Mouse (Mus musculus) ES-E14 (cell line): ENCODE measurements around the gene Alg9. TPM values are rescaled to one million over a fixed set of nuclear protein-coding genes. Genes with fewer than 3 reads are reported as not detected.

Experiments
- DNase-seq: peaks from one replicate; pipeline ENCODE4 v3.0.0-alpha.2; 2013; ENCODE audit warnings: low read depth, low spot score
- H3K27ac ChIP-seq: 2 replicates; pipeline ENCODE4 v1.5.1; 2012; ENCODE audit warnings: low read depth, mild to moderate bottlenecking, low read length, moderate library complexity, mixed read lengths; ENCODE audit not compliant: poor library complexity, insufficient read depth, severe bottlenecking
- H3K36me3 ChIP-seq: 2 replicates; pipeline ENCODE4 v1.6.1; 2012; ENCODE audit warnings: mild to moderate bottlenecking, low read length, moderate library complexity, mixed read lengths; ENCODE audit not compliant: control insufficient read depth, poor library complexity, insufficient read depth, severe bottlenecking
- H3K4me1 ChIP-seq, 2 experiments: fragments of 150-350 bp in 1 of 2; sonication (generic) in 1 of 2; 2 replicates each; pipeline ENCODE4 v1.6.1; 2012; ENCODE audit warnings: low read length in 2 of 2, mild to moderate bottlenecking in 1 of 2, mixed read lengths in 1 of 2; ENCODE audit not compliant: control insufficient read depth in 2 of 2, insufficient read depth in 2 of 2, poor library complexity in 1 of 2
- H3K4me3 ChIP-seq, 2 experiments: fragments of 150-350 bp in 1 of 2; sonication (generic) in 1 of 2; 2 replicates each; pipeline ENCODE4 v1.5.1; 2012; ENCODE audit warnings: low read length in 2 of 2, low read depth in 1 of 2, mild to moderate bottlenecking in 1 of 2, mixed read lengths in 1 of 2; ENCODE audit not compliant: insufficient read depth in 1 of 2, poor library complexity in 1 of 2, severe bottlenecking in 1 of 2
- H3K9ac ChIP-seq: 2 replicates; pipeline ENCODE4 v1.6.1; 2012; ENCODE audit warnings: low read depth, mild to moderate bottlenecking, low read length, mixed read lengths; ENCODE audit not compliant: poor library complexity, insufficient read depth, severe bottlenecking
- H3K9me3 ChIP-seq: fragments of 150-350 bp; sonication (generic); 2 replicates; pipeline ENCODE4 v1.6.1; 2012; ENCODE audit warnings: low read depth, mild to moderate bottlenecking, low read length; ENCODE audit not compliant: control insufficient read depth, insufficient read depth
- CHD2 ChIP-seq: IDR thresholded peaks from 2 replicates; pipeline ENCODE4 v1.6.1; 2014; ENCODE audit warnings: mild to moderate bottlenecking, low read depth, low read length, inconsistent platforms
- HCFC1 ChIP-seq: IDR thresholded peaks from 2 replicates; pipeline ENCODE4 v1.6.1; 2012; ENCODE audit warnings: low read length, inconsistent platforms, borderline replicate concordance; ENCODE audit not compliant: insufficient read depth
- MAFK ChIP-seq: IDR thresholded peaks from 2 replicates; pipeline ENCODE4 v1.6.1; 2014; ENCODE audit warnings: mild to moderate bottlenecking, low read depth, low read length, inconsistent platforms; ENCODE audit not compliant: insufficient read depth
- ZC3H11A ChIP-seq: IDR thresholded peaks from 2 replicates; pipeline ENCODE4 v1.6.1; 2012; ENCODE audit warnings: low read depth, mild to moderate bottlenecking, inconsistent platforms, low read length, borderline replicate concordance
- ZNF384 ChIP-seq: IDR thresholded peaks from 2 replicates; pipeline ENCODE4 v1.6.1; 2012; ENCODE audit warnings: low read depth, low read length, inconsistent platforms
- in situ Hi-C, 2 experiments: fragments of 600-800 bp; cut with MboI; formaldehyde crosslinking; loops; one replicate each; pipeline ENCODE4 v1.15.1; 2025; ENCODE audit warnings: low sequenced_read_pairs in 2 of 2, inconsistent platforms in 1 of 2; ENCODE audit not compliant: unreplicated experiment in 2 of 2
- total RNA-seq: library from RNA; depleted of rRNA; stranded (reverse); fragments of 300-350 nt; gene quantifications from 2 replicates; pipeline ENCODE4 v1.2.3, GENCODE M21; 2012

Alg9 gene
- total RNA-seq, 1 experiment, result 30.8 TPM

- Histone ChIP-seq H3K27ac (no peak overlapping the region; the same call in 1 of the 2 replicates), H3K36me3 (peaks cover 19% of the 10 kb centered on the region), H3K9me3 (no peaks in the 10 kb centered on the region), H3K9ac (no peak overlapping the region), H3K4me3 (no peak overlapping the region), H3K4me1 (no peaks in the 10 kb centered on the region)
- TF ChIP-seq CHD2, result no peak
- TF ChIP-seq MAFK, result no peak
- no peak for TF ChIP-seq ZNF384
- TF ChIP-seq HCFC1, result no peak
- no peak for TF ChIP-seq ZC3H11A
- in situ Hi-C loops, result no loop called here
- DNase-seq, result no peak
These were observed 28.3 kb downstream of the Alg9 start for GRCm38 (mm10) chr9:50803055-50803671.

DNA sequence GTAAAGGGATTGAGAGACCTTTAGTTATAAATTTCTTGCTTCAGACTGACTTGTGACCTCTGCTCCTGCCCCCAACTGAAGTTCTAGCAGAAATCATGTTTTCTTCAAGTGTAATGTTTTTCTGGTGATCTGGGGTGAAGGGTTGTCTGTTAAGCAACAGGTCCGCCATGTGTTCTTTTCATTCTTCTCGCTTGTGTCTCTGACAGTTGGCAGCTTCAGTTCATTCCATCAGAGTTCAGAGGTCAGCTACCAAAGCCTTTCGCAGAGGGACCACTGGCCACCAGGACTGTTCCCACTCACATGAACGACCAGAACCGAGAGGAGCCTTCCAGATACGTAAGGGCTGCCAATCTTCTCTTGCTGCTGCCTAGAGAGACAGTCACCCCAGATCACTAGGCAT lies 33.7 kb downstream of the Alg9 start:
- TF ChIP-seq ZNF384 (no peak), CHD2 (no peak), HCFC1 (no peak), MAFK (no peak), ZC3H11A (no peak)

DNA sequence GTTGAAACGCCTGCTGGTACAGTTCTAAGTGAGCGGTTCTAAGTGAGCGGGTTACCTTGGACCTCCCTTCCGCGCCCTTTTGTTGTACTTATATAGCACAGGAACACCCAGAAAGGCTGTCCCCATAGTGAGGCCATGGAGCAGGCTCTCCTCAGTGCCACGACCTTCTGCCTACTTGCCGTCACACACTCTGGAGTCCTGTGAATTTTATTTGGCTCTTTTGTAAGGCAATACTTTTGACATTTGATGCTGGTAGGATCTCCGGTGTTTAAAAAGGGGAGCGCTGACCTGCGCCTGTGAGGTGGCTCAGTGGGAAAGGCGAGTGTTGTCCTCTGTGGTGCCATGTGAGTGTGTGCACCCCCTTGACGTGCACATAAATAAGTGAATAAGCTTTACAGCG lies 34.3 kb downstream of the Alg9 start:
- no peak overlapping the region for H3K4me3 ChIP-seq
- no peaks in the 10 kb centered on the region for H3K9me3 ChIP-seq
- no peak overlapping the region for H3K9ac ChIP-seq
- in situ Hi-C loops, result no loop called here
- TF ChIP-seq HCFC1, result no peak
- TF ChIP-seq ZC3H11A, result no peak
- TF ChIP-seq ZNF384, result no peak
- no peak for TF ChIP-seq MAFK
- no peak for TF ChIP-seq CHD2
- no peak for DNase-seq
- H3K27ac ChIP-seq, result no peak overlapping the region
- H3K4me1 ChIP-seq, result no peaks in the 10 kb centered on the region
- peaks cover 8% of the 10 kb centered on the region for H3K36me3 ChIP-seq

More for the DNA sequence above, 33.7 kb downstream of the Alg9 start:
- in situ Hi-C loops, result no loop called here
- no peak overlapping the region for H3K27ac ChIP-seq
- H3K9ac ChIP-seq, result no peak overlapping the region
- H3K9me3 ChIP-seq, result no peaks in the 10 kb centered on the region
- peaks cover 12% of the 10 kb centered on the region for H3K36me3 ChIP-seq
- no peak overlapping the region for H3K4me3 ChIP-seq
- DNase-seq, result no peak
- no peaks in the 10 kb centered on the region for H3K4me1 ChIP-seq

GRCm38 (mm10) chr9:50811187-50811586 lies 36.4 kb downstream of the Alg9 start:
- TF ChIP-seq MAFK, result no peak
- no peak for TF ChIP-seq HCFC1
- no peak for TF ChIP-seq ZC3H11A
- TF ChIP-seq ZNF384, result no peak
- TF ChIP-seq CHD2, result no peak
- Histone ChIP-seq H3K36me3 (peaks cover 5% of the 10 kb centered on the region), H3K9me3 (no peaks in the 10 kb centered on the region), H3K27ac (no peak overlapping the region), H3K4me1 (no peaks in the 10 kb centered on the region), H3K4me3 (no peak overlapping the region), H3K9ac (no peak overlapping the region)
- in situ Hi-C loops, result no loop called here
- no peak for DNase-seq

DNA sequence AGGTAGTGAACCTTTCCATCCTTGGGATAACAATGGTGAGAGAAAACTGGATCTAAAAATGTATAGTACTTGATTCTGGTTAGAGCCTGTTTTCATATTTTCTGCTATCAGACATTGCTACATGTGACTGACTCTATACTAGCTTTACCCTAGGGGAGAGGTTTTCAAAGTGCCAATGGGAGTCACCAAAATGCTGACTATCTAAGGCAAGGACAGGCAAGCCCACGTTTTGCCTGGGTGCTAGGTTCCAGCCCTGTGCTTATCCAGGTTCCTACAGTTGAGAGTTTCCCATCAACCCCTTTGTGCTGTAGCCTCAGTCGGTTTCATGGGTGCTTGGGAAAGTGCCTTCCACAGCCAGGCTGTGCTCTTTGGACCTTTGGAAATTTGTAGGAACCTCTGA lies 36.9 kb downstream of the Alg9 start:
- Histone ChIP-seq H3K4me1 (no peaks in the 10 kb centered on the region), H3K9me3 (no peaks in the 10 kb centered on the region), H3K36me3 (peaks cover 4% of the 10 kb centered on the region), H3K9ac (no peak overlapping the region), H3K27ac (no peak overlapping the region), H3K4me3 (no peak overlapping the region)
- no peak for TF ChIP-seq ZC3H11A
- TF ChIP-seq MAFK, result no peak
- no peak for TF ChIP-seq CHD2
- TF ChIP-seq HCFC1, result no peak
- no peak for TF ChIP-seq ZNF384
- no peak for DNase-seq
- in situ Hi-C loops, result no loop called here
